Mouse (Mus musculus) left cerebral cortex, adult 8-10 months (tissue): Measurements from ENCODE around the gene Gm14435. TPM values are rescaled to one million over a fixed set of nuclear protein-coding genes. Genes with fewer than 3 reads are reported as not detected.
"Not testable (repeated sequence)": the region's sequence is repeated elsewhere in the genome, so short reads cannot be mapped to it uniquely, and the experiment has no call there.

Source experiments
- DNase-seq, 2 experiments: peaks; one replicate each; pipeline ENCODE4 v3.0.0; 2022; ENCODE audit warnings: low spot score in 2 of 2
- total RNA-seq, 4 experiments: library from RNA; stranded (reverse); gene quantifications; 2 replicates each; pipeline ENCODE4 v1.2.4; 2022

Gm14435 gene
- 10 to 100 TPM; 14.7 to 24.4 (median 16.6) TPM for total RNA-seq

DNA sequence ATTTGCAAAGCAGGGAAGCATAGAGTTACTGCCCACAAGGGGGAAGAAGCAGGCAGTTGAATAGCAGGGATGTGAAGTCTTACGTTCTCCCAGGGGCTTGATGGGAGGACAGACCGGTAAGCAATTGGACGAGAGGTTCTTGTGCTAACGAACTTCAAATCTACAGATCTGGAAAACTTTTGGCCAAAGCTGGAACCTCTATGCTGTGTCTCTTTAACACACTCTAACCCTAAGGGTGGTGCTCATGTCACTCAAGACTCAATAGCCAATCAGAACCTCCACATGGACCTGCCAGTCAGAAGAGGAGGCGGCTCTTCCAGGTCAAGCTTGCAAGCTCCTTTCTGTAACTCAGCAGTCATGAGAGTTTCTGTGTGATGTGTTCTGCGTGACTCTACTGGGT is at the start of gene Gm14435:
Gm14435 (plus strand) TSS at position 301 of the 400 bp plus-strand sequence.
- not testable (repeated sequence) for DNase-seq

Other genes starting within 250 kb of the Gm14435 start
- 10 to 100 TPM in 1 of 4 experiments, 1 to 10 TPM in 3; 2.2 to 25.7 (median 4.2) TPM for gene 2210418O10Rik, start 197.0 kb upstream of the Gm14435 start, total RNA-seq
- not detected for gene Gm11009, start 104.1 kb upstream of the Gm14435 start, total RNA-seq
- gene Gm14434, start 63.2 kb downstream of the Gm14435 start, total RNA-seq = not detected
- not detected for gene Zfp967, start 97.5 kb downstream of the Gm14435 start, total RNA-seq
- gene Gm14308, start 212.8 kb downstream of the Gm14435 start, total RNA-seq = 1 to 10 TPM; 4.9 to 9.2 (median 6.4) TPM
- gene Zfp973, start 246.9 kb downstream of the Gm14435 start, total RNA-seq = 10 to 100 TPM in 3 of 4 experiments, 1 to 10 TPM in 1; 9.7 to 14.3 (median 11.9) TPM